ENCODE assay signal across 7 mouse cellular contexts in the genomic region with DNA sequence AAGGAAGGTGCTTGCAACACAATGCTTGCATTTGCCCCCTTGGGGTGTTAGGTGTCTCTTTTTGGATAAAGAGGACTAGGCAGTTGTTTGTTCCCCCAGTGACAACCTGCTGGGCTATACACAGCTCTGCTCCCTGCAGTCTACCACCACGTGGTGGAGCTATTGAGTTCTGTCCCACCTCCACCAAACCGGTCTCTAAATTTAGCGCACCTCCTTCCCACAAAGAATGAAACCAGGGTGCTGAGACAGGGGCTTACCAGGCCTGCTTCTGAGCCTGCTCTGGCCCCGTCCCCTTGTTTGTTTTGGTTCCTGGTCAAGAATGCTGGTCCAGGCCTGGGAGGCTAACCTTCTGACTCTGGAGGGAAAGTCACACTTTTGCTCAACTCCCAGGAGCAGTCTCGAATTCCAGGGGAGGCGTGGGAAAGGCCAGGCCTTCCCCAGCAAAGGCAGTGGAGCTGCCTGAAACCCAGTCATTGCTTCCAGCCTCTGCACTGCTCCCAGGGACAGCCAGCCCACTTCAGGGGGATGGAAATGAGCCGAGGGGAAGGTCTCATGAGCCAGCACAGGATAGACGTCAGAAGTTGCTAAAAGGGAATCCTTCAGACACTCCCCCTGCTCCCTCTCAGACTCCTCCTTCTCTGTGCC. TPM values are rescaled to one million over a fixed set of nuclear protein-coding genes. Genes with fewer than 3 reads are reported as not detected.
DNase-seq lines count a peak whose midpoint lies in the region; ATAC-seq and TF ChIP-seq lines count a peak whose summit lies in the region.

No protein-coding gene starts in this region.

- H3K4me2 ChIP-seq in midbrain, embryonic 14.5 days (ENCODE audit: low read length): no peak overlapping the region
- H3K4me2 ChIP-seq in midbrain, embryonic 16.5 days (ENCODE audit: low read length): no peak overlapping the region
- no peak overlapping the region for H3K4me2 ChIP-seq in limb, embryonic 11.5 days (ENCODE audit: low read depth, severe bottlenecking)

- no peaks in the 10 kb centered on the region for H3K9me3 ChIP-seq in midbrain, embryonic 14.5 days (ENCODE audit: control insufficient read depth, low read length)
- H3K9me3 ChIP-seq in midbrain, embryonic 16.5 days (replicated peaks; ENCODE audit: control insufficient read depth, low read length, poor library complexity, severe bottlenecking): no peaks in the 10 kb centered on the region
- H3K9me3 ChIP-seq in limb, embryonic 11.5 days (ENCODE audit: control insufficient read depth, low read length): no peaks in the 10 kb centered on the region

- H3K9ac ChIP-seq in midbrain, embryonic 14.5 days (replicated peaks; ENCODE audit: low read length): no peak overlapping the region
- no peak overlapping the region for H3K9ac ChIP-seq in midbrain, embryonic 16.5 days (ENCODE audit: low read depth, low read length)
- 0 out of 2 replicates have a peak overlapping the region, but pooled peaks have one; percentile 12 for H3K9ac ChIP-seq in limb, embryonic 11.5 days (ENCODE audit: low read length)

- TF ChIP-seq CTCF in embryonic fibroblast, embryonic 13.5 days (IDR thresholded peaks at IDR 0.05; ENCODE audit: borderline replicate concordance, insufficient read depth, low read length): peak; percentile 55; the same call in 1 of the 2 replicates

- no peak for ATAC-seq in midbrain, embryonic 14.5 days (ENCODE audit: low FRiP score, low TSS enrichment)
- no peak for ATAC-seq in midbrain, embryonic 16.5 days
- ATAC-seq in limb, embryonic 11.5 days (ENCODE audit: insufficient number of reproducible peaks, low FRiP score, low TSS enrichment, low read depth): no peak

- DNase-seq in midbrain, embryonic 14.5 days: peak; percentile 44
- DNase-seq in T-cell, adult 2 months (ENCODE audit: low spot score): peak; percentile 40
- DNase-seq in heart, postnatal 10 days: peak; percentile 77 to 81
- peak; percentile 67 for DNase-seq in limb, embryonic 11.5 days (ENCODE audit: low spot score)
- DNase-seq in retina, embryonic 14.5 days (ENCODE audit: low spot score): peak; percentile 69

- intact Hi-C loops in heart, postnatal 10 days (cut with DNase I): loop anchor here (1.0 kb wide), 1 partner anchor 137 kb away; no protein-coding TSS in a partner anchor

- H3K4me3 ChIP-seq in midbrain, embryonic 14.5 days (replicated peaks; ENCODE audit: low read depth, low read length): no peak overlapping the region
- H3K4me3 ChIP-seq in midbrain, embryonic 16.5 days (ENCODE audit: low read depth, low read length): no peak overlapping the region
- no peak overlapping the region for H3K4me3 ChIP-seq in embryonic fibroblast, embryonic 13.5 days (ENCODE audit: insufficient read depth, low read length)
- H3K4me3 ChIP-seq in limb, embryonic 11.5 days (ENCODE audit: low read depth, low read length): no peak overlapping the region

- WGBS in midbrain, embryonic 14.5 days: 37% methylated on average over 8 of the region's 8 CpGs
- 39% methylated on average over 8 of the region's 8 CpGs for WGBS in midbrain, embryonic 16.5 days
- WGBS in limb, embryonic 11.5 days: 28% methylated on average over 8 of the region's 8 CpGs

- no peak for TF ChIP-seq POLR2A in embryonic fibroblast, embryonic 13.5 days (IDR thresholded peaks at IDR 0.05; ENCODE audit: low read depth, low read length)

- H3K4me1 ChIP-seq in midbrain, embryonic 14.5 days (ENCODE audit: control insufficient read depth, insufficient read depth, low read length): no peaks in the 10 kb centered on the region
- H3K4me1 ChIP-seq in midbrain, embryonic 16.5 days (ENCODE audit: control insufficient read depth, insufficient read depth, low read length): no peaks in the 10 kb centered on the region
- no peaks in the 10 kb centered on the region for H3K4me1 ChIP-seq in embryonic fibroblast, embryonic 13.5 days (ENCODE audit: control insufficient read depth, insufficient read depth, low read length)
- no peaks in the 10 kb centered on the region for H3K4me1 ChIP-seq in limb, embryonic 11.5 days (ENCODE audit: control insufficient read depth, insufficient read depth, low read length)

- H3K36me3 ChIP-seq in midbrain, embryonic 14.5 days (ENCODE audit: control insufficient read depth, insufficient read depth, low read length): no peaks in the 10 kb centered on the region
- peaks cover 4% of the 10 kb centered on the region for H3K36me3 ChIP-seq in midbrain, embryonic 16.5 days (ENCODE audit: control insufficient read depth, insufficient read depth, low read length)
- no peaks in the 10 kb centered on the region for H3K36me3 ChIP-seq in limb, embryonic 11.5 days (ENCODE audit: control insufficient read depth, insufficient read depth, low read length)

- H3K27me3 ChIP-seq in midbrain, embryonic 14.5 days (ENCODE audit: control insufficient read depth, insufficient read depth, low read length): no peaks in the 10 kb centered on the region
- no peaks in the 10 kb centered on the region for H3K27me3 ChIP-seq in midbrain, embryonic 16.5 days (ENCODE audit: control insufficient read depth, insufficient read depth, low read depth, low read length)
- H3K27me3 ChIP-seq in limb, embryonic 11.5 days (ENCODE audit: control insufficient read depth, insufficient read depth, low read length): no peaks in the 10 kb centered on the region

- no peak overlapping the region for H3K27ac ChIP-seq in midbrain, embryonic 14.5 days (replicated peaks; ENCODE audit: low read depth, low read length)
- H3K27ac ChIP-seq in midbrain, embryonic 16.5 days (ENCODE audit: low read length): no peak overlapping the region
- H3K27ac ChIP-seq in embryonic fibroblast, embryonic 13.5 days (ENCODE audit: insufficient read depth, low read length): 0 out of 2 replicates have a peak overlapping the region, but pooled peaks have one; percentile 1
- H3K27ac ChIP-seq in limb, embryonic 11.5 days (replicated peaks; ENCODE audit: low read depth, low read length): no peak overlapping the region

RNA-seq across cellular contexts. Expression of gene Neurl1b, which starts 37.1 kb away (rescaled TPM):
- 1.6 and 3.6 TPM in 2 replicates for polyA plus RNA-seq in midbrain, embryonic 14.5 days (2014; fragmentation: Nextera tagmentation; extraction: Ambion mirVana)
- 2.0 and 2.3 TPM in 2 replicates for polyA plus RNA-seq in midbrain, embryonic 16.5 days (2015; fragmentation: Nextera tagmentation; extraction: Ambion mirVana)
- polyA plus RNA-seq in embryonic fibroblast, embryonic 13.5 days (2011; ENCODE audit: insufficient read length, low read depth, missing spikeins): 1.2 and 2.4 TPM in 2 replicates
- total RNA-seq in heart, postnatal 10 days (2021): 10 to 100 TPM; 23.8 to 24.3 TPM
- polyA plus RNA-seq in limb, embryonic 11.5 days (2014; fragmentation: Nextera tagmentation; extraction: Ambion mirVana): 0.21 and 0.27 TPM in 2 replicates
